Mouse (Mus musculus) intestine, postnatal 0 days (tissue): ENCODE results near the gene Tnfaip1. TPM values are rescaled to one million over a fixed set of nuclear protein-coding genes. Genes with fewer than 3 reads are reported as not detected.
"Not testable (repeated sequence)": the region's sequence is repeated elsewhere in the genome, so short reads cannot be mapped to it uniquely, and the experiment has no call there.

Experiments
- ATAC-seq: fragments of 200-750 bp; cut with Nextera tagmentation; 2 replicates; pipeline ENCODE4 v1.8.0; 2017; ENCODE audit warnings: mild to moderate bottlenecking, moderate TSS enrichment, moderate library complexity
- H3K27ac ChIP-seq: fragments of 300-500 bp; sonication (generic); 2 replicates; pipeline ENCODE4 v1.5.1; 2014; ENCODE audit warnings: mild to moderate bottlenecking, low read depth, low read length, moderate library complexity
- H3K27me3 ChIP-seq: fragments of 300-500 bp; sonication (generic); replicated peaks from 2 replicates; pipeline ENCODE4 v1.6.1; 2014; ENCODE audit warnings: low read length, mixed read lengths; ENCODE audit not compliant: control insufficient read depth, insufficient read depth
- H3K36me3 ChIP-seq: fragments of 300-500 bp; sonication (generic); 2 replicates; pipeline ENCODE4 v1.6.1; 2014; ENCODE audit warnings: mild to moderate bottlenecking, moderate library complexity; ENCODE audit not compliant: control insufficient read depth, insufficient read depth
- H3K4me1 ChIP-seq: fragments of 300-500 bp; sonication (generic); replicated peaks from 2 replicates; pipeline ENCODE4 v1.6.1; 2014; ENCODE audit warnings: antibody characterized with exemption, low read length, mixed read lengths; ENCODE audit not compliant: control insufficient read depth, insufficient read depth
- H3K4me2 ChIP-seq: fragments of 300-500 bp; sonication (generic); replicated peaks from 2 replicates; pipeline ENCODE4 v1.6.1; 2014; ENCODE audit warnings: low read depth, mild to moderate bottlenecking, moderate library complexity
- H3K4me3 ChIP-seq: fragments of 300-500 bp; sonication (generic); 2 replicates; pipeline ENCODE4 v1.5.1; 2014; ENCODE audit warnings: low read depth, low read length
- H3K9ac ChIP-seq: fragments of 300-500 bp; sonication (generic); 2 replicates; pipeline ENCODE4 v1.6.1; 2014; ENCODE audit warnings: mild to moderate bottlenecking, low read depth, low read length
- H3K9me3 ChIP-seq: fragments of 300-500 bp; sonication (generic); 2 replicates; pipeline ENCODE4 v1.6.1; 2016; ENCODE audit warnings: mixed run types; ENCODE audit not compliant: control insufficient read depth
- CTCF ChIP-seq: sonication (generic); IDR thresholded peaks from 2 replicates; pipeline ENCODE4 v1.5.1; 2016; ENCODE audit warnings: low read depth, mild to moderate bottlenecking, control low read depth, antibody characterized with exemption, moderate library complexity
- WGBS: fragments of 180-500 bp; shearing (Covaris S2); extraction: QIAGEN DNeasy Blood & Tissue Kit; methylation state at CpG from one replicate; pipeline ENCODE4 v1.1.7; 2014; 5-methylcytosine and 5-hydroxymethylcytosine counted together
- polyA plus RNA-seq: library from polyadenylated mRNA; unstranded; fragments of >200 nt; fragmentation: Nextera tagmentation; extraction: Ambion mirVana; gene quantifications from 2 replicates; pipeline ENCODE4 v1.2.1, GENCODE M21; 2015

Gene Tnfaip1
- polyA plus RNA-seq: 64.7 and 71.5 TPM in 2 replicates

DNA sequence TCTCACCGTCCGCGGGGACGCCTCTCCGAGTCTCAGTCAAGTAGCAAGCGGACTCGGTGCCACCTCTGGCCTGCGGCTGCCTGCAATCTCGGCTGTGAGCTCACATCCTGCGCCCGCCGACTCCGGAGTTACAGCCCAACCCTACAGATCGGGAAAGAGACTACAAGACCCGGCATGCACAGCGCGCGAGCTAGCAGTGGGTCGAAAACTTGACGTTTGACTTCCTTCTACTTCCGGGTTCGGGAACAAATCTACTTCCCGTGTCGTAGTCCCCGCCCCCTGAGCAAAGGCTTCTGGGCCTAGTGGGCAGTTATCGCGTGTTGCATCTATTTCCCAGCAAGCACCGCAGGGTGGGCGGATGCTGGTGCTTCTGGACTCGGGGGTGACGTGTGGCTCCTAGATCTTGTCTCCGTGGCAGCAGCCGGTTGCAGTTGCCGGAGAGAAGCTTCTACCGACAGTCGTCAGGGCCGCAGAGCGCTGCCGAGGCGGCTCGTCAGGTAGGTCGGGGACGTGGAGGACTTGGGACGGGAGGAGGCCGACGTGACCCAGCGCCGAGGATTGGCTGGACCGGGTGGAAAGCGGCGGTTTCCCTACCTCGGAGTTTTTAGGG, at the start of gene Tnfaip1, which contains the start of gene Ift20:
Gene Tnfaip1 (minus strand): TSS at position 253 of the 610 bp plus-strand sequence.
Gene Ift20 (plus strand): TSS at position 282 of the 610 bp plus-strand sequence.
- TF ChIP-seq CTCF: no peak
- Histone ChIP-seq H3K4me2 (peak within 1 kb of the TSS; percentile 83), H3K27ac (peak within 1 kb of the TSS; percentile 97), H3K9me3 (no peaks in the 10 kb centered on the region), H3K4me1 (peaks cover 12% of the 10 kb centered on the region), H3K4me3 (peak within 1 kb of the TSS; percentile 85), H3K27me3 (no peaks in the 10 kb centered on the region), H3K36me3 (peaks cover 34% of the 10 kb centered on the region), H3K9ac (peak within 1 kb of the TSS; percentile 87)
- peak; percentile 93 for ATAC-seq
- WGBS: under 1% methylated on average over 52 of the region's 52 CpGs

DNA sequence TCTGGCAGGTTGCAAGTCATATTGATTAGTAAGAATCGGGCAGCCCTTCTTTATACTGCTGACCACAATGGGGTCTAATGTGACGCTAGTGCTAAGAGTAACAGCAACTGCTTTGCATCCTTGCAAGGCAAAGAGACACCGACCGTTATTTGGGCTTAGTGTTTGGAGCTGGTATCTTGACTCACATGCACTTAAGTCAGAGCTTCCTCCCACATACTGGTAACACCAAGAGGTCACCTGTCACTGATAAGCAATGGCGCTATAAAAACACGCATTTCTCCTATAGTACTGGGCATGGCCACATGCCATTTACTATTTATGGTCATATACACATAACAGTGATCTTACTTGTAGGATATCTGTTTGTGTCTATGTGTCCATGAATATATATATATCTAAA, 46.7 kb upstream of the Tnfaip1 start:
- no peak for ATAC-seq
- TF ChIP-seq CTCF: no peak
- 84% methylated on average over 6 of the region's 6 CpGs for WGBS

DNA sequence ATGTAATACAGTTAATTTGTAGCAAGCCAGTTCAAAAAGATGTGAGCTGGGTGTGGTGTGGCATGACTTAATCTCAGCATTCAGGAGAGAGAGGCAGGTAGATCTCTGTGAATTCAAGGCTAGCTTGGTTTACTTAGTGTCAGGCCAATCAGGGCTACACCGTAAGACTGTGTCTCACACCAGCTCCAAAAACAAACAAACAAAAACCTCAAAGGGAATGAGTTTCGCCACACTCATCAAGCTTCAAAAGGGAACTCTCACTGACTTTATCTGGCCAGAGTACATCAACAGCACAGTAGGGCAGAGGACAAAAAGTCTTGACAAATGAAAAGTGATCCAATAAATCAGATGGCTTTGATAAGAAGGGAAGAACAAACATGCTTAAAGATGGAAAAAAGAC, 38.8 kb upstream of the Tnfaip1 start:
- Histone ChIP-seq H3K36me3 (peaks cover 37% of the 10 kb centered on the region), H3K4me1 (no peaks in the 10 kb centered on the region), H3K4me2 (no peak overlapping the region), H3K4me3 (no peak overlapping the region), H3K9me3 (no peaks in the 10 kb centered on the region), H3K9ac (no peak overlapping the region), H3K27ac (no peak overlapping the region), H3K27me3 (no peaks in the 10 kb centered on the region)
- TF ChIP-seq CTCF: no peak
- ATAC-seq: no peak
- 40% methylated on average over 2 of the region's 2 CpGs for WGBS

More for the DNA sequence above, 46.7 kb upstream of the Tnfaip1 start:
- Histone ChIP-seq H3K27me3 (no peaks in the 10 kb centered on the region), H3K4me2 (no peak overlapping the region), H3K4me1 (no peaks in the 10 kb centered on the region), H3K36me3 (peaks cover 35% of the 10 kb centered on the region), H3K4me3 (no peak overlapping the region), H3K27ac (no peak overlapping the region), H3K9ac (no peak overlapping the region), H3K9me3 (no peaks in the 10 kb centered on the region)

DNA sequence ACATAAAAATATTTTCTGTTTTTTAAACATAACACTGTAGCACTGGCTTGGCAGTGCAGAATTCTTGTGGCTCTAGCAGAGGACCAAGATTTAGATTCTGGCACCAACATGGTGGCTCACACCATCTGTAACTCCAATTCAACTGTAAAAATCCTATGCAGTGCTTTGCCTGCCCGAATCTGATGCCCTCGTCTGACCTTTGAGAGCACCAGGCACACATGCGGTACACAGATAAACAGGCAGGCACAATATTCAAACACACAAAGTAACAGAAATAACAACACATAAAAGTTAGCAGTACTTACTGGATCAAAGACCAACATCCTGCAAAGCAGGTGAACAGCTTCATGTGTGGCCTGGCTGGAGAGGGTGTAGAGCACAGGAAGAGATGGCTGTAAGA, 38.4 kb upstream of the Tnfaip1 start:
- Histone ChIP-seq H3K36me3 (peaks cover 39% of the 10 kb centered on the region), H3K4me1 (no peaks in the 10 kb centered on the region), H3K27ac (no peak overlapping the region), H3K4me2 (no peak overlapping the region), H3K9ac (no peak overlapping the region), H3K9me3 (no peaks in the 10 kb centered on the region), H3K4me3 (no peak overlapping the region), H3K27me3 (no peaks in the 10 kb centered on the region)
- TF ChIP-seq CTCF: no peak
- no peak for ATAC-seq
- 90% methylated on average over 3 of the region's 3 CpGs for WGBS

DNA sequence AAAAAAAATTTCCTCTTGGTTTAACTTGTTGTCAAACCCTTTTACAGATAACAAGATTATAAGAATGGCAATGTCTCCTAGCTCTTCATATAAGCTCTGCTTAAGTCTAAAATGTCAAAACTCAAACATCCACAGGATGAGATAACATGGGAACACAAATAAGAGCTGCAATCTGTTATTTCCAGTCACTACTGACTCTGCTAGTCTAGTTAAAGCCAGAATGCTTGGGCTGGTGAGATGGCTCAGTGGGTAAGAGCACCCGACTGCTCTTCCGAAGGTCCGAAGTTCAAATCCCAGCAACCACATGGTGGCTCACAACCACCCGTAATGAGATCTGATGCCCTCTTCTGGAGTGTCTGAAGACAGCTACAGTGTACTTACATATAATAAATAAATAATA, 37.9 kb upstream of the Tnfaip1 start:
- peaks cover 41% of the 10 kb centered on the region for H3K36me3 ChIP-seq
- not testable (repeated sequence) for H3K27ac ChIP-seq, H3K4me2 ChIP-seq, H3K9me3 ChIP-seq, H3K27me3 ChIP-seq, H3K4me1 ChIP-seq, ATAC-seq, H3K9ac ChIP-seq, H3K4me3 ChIP-seq
- WGBS: 94% methylated on average over 3 of the region's 4 CpGs

GRCm38 (mm10) chr11:78571854-78572253, 35.7 kb upstream of the Tnfaip1 start:
- no peak for ATAC-seq
- H3K36me3 ChIP-seq: peaks cover 40% of the 10 kb centered on the region
- 78% methylated on average over 6 of the region's 6 CpGs for WGBS

More at GRCm38 (mm10) chr11:78571854-78572253, 35.7 kb upstream of the Tnfaip1 start:
- Histone ChIP-seq H3K4me2 (no peak overlapping the region), H3K9me3 (no peaks in the 10 kb centered on the region), H3K4me1 (no peaks in the 10 kb centered on the region), H3K27ac (no peak overlapping the region), H3K9ac (no peak overlapping the region), H3K4me3 (no peak overlapping the region), H3K27me3 (no peaks in the 10 kb centered on the region)
- TF ChIP-seq CTCF: no peak
